Mouse (Mus musculus): Measurements from ENCODE around the gene Arhgap25.

- TF ChIP-seq CTCF (IDR thresholded peaks at IDR 0.05; ENCODE audit: low read depth, low read length) (no peak), POLR2A (IDR thresholded peaks at IDR 0.05; ENCODE audit: borderline replicate concordance, low read depth, low read length) (no peak)
Measured at GRCm38 (mm10) chr6:87422304-87422703, 110.8 kb downstream of the Arhgap25 start.

Data from bone marrow macrophage, adult 2 months (primary cell).